Mouse (Mus musculus): ENCODE results near the gene P4hb.
"Not testable (repeated sequence)": the region's sequence is repeated elsewhere in the genome, so short reads cannot be mapped to it uniquely, and the experiment has no call there.

Gene P4hb

GRCm38 (mm10) chr11:120597240-120598235 lies 24.5 kb upstream of the P4hb start:
- DNase-seq: peak; percentile 50

DNA sequence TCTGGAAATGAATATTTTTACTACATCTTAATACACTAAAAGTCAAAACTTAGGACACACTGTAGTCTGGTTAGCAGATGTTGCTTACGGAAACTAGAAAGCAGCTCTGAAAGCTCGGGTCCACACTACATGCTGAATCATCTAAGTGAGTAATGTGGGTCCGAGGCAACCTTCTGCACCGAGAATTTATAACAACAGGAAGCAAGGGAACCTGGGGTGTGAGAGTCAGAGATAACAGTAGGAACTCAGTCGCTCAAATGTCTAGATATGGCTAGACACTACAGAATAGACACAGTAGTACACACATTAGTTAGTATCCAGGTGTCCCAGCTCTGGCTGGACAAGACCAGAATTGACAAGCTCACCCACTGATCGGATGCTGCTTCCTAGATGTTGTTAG lies 15.5 kb upstream of the P4hb start:
- DNase-seq: no peak

DNA sequence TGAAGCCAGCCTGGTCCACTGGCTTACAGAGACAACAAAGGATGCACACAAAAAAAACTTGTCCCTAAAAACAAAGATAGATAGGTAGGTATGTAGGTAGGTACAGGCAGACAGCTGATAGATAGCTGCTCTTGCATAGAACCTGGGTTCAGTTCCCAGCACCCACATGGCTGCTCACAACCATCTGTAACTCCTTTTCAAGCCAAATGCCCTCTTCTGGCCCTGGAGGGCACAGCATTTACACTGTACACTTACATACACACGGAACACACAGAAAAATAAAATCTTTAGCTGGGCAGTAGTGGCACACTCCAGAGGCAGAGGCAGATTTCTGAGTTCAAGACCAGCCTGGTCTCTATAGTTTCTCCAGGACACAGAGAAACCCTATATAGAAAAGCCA lies 10.9 kb upstream of the P4hb start:
- DNase-seq: no peak

GRCm38 (mm10) chr11:120582982-120583293 lies 9.9 kb upstream of the P4hb start:
- DNase-seq: not testable (repeated sequence)

DNA sequence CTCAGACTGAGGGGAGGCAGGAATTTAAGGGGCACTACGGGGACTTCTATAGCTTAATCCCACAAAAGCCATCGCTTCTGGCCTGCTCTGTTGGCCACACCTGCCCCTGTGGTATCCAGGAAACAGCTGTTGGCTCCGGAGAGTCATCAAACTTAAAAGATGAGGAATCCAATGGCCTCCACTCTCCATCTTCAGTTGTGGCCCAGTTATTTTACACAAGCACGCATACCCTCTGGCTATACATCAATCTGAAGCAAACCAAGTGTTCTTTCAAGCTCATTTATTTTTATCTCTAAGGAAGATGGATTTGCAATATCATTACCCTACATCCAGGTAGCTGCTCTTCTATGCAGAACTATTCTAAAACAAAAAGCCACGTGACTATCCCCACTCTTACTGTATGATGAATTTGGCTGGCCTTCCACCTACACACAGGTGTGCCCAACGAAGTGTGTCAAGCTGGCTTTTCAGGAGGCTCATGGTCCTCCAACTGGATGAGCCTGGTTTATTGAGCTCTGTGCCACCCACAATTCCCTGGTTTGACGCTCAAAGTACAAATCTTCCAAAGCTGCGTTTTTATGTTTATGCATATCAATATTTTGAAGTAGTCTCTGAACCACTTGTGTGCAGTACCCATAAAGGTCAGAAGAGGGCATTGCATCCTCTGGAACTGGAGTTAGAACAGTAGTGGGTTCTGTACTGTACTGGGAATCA lies 9.4 kb upstream of the P4hb start:
- DNase-seq: peak; percentile 66

DNA sequence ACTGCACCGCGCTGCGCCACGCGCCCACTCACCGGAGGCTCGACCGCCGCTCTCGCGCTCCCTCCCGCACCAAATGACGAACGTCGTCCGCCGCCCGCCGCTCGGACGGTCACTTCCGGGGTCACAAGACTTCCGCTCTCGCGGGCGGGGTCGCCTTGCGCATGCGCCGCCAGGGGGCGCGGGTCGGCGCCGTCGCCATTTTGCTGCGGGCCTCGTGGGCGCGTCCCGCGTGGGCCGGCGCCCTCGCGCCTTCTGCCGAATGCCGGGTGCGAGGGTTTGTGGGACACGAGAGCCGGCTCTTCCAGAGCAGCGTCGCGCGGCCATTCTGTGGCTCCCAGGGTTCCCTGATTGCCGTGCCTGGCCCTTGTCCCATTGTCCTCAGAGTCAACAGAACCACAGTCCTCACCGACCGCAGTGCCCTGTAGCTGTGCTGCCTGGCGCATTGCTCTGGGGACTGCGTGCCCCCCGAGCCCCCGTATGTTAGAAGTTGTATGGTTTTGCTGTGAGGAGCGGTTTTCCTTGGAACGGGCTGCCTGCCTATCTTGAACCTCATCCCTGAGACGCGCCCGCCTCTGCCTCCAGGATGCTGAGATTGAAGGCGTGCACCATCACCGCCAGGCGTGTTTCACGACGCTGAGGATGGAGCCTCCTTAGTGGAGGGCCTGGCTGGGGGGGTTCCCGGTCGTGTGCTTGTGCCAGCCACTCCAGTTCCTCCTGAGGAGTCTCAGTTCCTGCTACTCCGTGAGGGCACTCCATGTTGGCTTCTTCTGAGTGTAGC lies 8.6 kb upstream of the P4hb start, which contains the start of gene Arhgdia:
TSS of gene Arhgdia (minus strand) at position 135 of the 778 bp plus-strand sequence.
- peak; percentile 91 for DNase-seq

DNA sequence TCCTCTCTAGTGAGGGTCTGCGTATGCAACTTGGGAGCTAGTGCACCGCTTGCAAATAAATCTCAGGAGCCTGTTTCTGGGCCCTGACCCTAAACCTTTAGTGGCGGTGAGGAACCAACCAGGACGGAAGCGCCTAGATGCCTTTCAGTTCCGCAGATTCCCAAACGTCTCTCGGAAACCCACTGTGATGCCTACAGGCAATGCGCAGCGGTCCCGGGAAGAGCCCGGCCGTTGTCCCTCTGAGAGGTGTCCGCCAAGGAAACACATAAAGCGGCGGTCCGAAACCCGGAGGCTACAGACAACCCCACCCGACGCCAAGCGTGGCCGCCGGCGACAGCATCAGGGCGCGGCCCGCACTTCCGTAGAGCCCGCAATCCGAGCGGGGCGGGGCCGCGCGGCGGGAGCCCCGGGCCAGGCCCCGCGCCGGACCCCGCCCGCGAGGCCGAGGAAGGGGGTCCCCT lies 7.8 kb upstream of the P4hb start:
- DNase-seq: peak; percentile 58

DNA sequence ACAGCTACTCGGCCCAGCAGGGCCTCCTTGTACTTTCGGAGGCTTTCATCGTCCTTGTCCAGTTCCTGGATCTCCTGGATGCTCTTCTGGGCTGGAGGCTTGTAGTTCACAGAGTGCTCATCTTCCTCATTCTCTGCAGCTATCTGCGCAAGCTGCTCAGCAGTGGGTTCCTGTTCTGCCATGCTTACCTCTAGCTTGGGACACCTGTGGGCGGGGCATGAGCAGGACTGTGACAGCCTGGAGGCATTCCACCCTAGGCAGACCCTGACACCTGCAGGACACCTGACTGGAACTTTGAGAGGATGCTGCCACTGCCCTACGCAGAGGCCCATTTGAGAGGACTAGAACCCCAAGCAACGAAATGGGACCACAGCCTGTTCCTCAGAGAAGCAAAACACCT lies 7.1 kb upstream of the P4hb start:
- DNase-seq: peak; percentile 42

GRCm38 (mm10) chr11:120579316-120580107 lies 6.5 kb upstream of the P4hb start:
- DNase-seq: peak; percentile 88

DNA sequence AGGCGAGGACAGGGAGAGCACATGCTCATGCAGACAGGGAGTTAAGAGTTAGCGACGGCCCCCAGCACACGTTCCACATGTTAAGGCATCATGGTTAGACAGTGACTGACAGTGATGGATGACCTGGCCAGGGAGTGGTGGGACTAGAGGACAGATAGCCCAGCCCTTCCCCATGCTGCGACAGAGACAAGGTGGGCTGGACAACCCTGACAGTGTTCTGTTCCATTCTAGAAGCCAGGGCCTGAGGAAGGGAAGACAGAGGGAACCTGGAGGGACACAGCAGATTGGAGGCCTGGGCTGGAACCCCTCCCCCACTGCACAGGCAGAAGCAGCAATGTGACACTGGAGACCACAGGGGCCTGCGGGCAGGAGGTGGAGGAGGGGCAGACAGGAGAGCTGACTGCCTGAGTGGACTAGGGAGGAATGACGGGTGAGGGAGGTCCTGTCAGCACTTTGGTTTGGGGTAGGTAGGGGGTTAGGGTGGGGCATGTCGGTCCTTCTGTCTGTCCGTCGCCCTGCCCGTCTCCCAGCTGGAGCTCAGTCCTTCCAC lies 5.7 kb upstream of the P4hb start:
- DNase-seq: peak; percentile 23

DNA sequence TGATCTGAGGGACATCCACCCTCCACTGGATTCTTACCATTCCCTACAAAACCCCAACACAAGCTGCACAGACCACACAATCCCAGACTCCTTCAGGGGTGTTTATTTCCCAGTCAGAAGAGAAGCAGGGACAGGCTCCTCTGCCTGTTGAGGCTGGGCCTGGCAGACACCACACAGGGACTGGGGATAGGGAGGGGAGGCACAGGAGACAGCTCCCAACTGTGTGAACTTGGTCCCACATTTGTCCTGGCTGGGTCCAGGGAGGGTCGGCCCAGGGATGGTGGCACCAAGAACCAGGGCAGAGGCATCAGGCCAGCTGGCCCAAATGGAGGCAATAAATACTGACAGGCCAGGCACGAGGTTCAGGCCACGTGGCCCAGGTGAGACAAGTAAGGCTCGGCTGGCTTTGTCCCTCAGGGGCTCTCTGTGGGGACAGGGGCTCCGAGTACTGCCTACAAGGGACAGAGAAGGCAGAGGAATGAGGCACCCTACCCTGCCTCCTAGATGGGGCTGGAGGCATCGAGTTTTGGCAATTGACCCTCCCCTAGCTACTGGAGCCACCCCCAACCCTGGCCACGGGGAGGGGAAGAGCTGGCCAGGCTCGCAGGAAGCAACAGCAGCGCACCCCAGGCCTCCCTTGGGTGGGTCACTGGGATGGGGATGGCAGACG lies 5.1 kb upstream of the P4hb start:
- DNase-seq: peak; percentile 18

DNA sequence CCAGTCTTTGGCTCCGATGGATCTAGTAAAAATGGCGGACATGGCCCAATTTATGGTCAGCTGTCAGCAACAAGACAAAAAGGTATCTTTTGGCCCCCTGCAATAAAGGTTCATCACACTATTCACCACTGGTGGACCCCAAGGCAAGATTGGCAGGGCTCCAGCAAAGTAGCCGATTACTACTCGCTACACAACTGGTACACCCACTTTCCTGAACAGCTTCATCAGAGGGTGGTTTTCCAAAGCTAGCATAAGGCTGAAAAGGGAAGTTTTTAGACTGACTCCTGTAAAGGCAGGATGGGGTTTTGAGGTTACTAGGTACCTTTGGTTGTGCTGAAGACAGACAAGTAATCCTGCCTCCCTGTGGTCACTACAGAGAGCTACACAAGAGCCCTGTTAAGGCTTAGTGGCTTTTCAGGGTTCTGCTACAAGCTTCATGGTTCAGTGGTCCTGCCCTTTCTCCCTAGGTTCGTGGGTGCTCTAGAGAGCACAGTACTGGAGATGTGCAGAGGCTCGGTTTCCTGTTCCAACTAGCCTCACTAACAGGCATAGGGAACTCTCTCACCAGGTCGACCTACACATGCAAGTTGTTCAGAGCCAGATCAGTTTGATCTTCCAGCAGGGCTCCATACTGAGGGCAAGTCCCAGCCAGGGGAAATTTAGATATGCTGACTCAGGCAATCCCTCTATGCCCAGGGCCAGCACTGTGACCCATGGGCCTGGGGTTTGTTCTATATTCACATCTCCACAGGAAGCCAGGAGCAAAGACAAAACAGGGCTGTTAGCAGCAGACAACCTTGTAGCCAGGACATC lies 4.4 kb upstream of the P4hb start:
- DNase-seq: peak; percentile 30

- DNase-seq: no peak
Measured at GRCm38 (mm10) chr11:120576365-120576981, 3.4 kb upstream of the P4hb start.

GRCm38 (mm10) chr11:120575940-120576339 lies 2.9 kb upstream of the P4hb start:
- DNase-seq: no peak

DNA sequence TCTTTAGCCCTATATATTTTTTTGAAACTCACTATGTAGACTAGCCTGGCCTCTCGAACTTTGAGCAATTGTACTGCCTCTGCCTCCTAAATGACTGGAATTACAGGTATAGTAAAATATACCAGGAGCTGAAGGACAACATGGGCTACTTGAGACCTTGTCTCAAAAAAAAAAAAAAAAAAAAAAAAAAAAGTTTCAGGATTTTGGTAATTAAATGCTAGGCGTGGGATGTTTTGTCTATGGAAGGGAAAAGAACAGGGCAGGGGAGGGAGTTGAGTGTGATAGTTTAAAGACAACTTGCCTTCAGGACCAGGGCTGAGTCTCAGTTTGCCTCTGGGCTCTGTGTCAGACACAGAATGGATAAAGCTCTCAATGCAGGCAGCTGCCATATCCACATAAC lies 2.0 kb upstream of the P4hb start:
- no peak for DNase-seq

DNA sequence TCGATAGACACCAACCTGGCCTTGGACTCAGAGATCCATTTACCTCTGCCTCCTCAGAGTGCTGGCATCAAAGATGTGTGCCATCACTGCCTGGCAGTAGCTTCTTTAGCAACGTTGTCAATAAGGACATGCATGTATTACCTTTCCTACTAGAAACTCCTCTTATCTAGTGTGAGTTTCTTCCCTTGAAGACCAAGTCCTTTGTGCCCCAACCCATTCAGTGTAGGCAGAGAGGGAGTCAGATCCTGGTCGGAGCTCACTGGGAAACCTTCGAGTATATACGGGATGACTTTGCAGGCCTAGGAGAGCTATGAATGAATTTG lies 1.2 kb upstream of the P4hb start:
- DNase-seq: no peak

DNA sequence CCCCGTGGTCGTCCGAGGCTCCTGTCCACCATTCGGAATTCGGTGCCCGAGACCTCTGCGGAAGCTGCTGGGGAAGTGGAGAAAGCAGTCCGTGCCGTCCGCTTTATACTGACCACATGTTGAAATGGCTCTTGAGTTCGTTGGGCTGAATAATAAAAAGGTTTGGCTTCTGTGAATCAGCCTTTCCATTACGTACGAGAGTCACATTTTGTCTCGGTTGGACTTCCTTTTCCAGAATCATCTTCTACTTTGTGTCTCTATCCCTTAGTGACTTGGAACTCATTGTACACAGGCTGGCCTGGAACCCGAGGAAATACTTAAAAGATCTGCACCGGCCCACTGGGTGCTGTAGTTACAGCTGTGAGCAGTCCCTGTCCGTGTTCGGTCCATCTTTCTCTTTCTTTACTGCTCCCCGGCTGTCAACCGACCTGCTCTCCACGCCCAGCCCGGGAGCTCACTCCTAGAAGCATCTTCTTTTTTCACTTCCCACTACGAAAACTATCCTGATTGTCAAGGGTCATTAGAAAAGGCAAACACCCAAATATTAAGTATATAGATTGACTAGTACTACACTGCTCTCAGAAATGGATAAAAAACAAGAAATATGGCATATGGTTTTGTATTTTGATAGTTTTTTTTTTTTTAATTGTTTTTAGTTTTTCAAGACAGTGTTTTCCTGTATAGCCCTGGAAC lies 678 bp upstream of the P4hb start:
- no peak for DNase-seq

DNA sequence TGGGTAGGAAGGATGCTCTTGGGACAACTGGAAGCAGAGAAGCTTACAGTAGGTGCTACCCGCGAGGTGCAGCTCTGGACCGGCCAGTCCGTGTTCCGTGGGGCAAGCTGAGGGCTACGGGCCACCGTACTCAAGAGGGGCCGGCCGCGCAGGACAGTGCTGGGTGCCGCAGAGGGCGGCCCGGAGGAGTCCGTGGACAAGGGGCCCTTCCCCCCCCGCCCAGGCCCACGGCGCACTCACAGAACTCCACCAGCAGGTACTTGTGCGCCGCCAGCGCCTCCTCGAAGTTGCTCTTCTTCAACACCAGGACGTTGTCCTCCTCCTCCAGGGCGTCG lies 669 bp downstream of the P4hb start:
- DNase-seq: no peak

DNA sequence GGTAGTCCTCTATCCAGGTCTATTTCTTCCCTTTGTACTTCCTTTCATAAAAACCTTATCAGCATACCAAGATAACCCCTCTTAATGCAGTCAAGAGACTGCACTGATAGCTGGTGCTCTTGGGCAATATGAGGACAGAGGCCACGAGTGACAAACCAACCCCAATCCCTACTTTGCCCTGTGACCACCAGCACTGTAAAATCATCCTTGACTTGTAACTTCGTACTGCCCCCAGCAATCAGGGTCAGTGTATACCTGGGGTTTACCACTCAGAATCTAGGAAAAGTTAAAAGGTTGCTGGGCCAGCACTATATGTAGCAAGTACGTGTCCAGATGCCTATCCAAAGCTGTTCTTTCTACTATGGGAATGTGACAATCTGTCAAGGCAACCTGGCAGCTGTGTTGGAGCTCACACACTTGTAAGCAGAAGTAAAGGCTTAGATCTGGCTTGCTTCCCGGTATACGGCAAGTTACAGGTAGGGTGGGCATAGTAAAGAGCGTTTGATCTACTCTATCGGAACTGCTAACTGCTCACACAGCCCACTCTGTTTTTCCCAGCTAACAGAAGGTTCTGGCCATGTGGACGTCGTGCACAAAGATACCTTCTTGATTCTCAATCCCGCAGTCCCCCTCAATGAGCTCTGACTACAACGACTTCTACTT lies 1.2 kb downstream of the P4hb start:
- no peak for DNase-seq

Data from thymus, postnatal 14 days (tissue).